Mouse (Mus musculus) midbrain, embryonic 15.5 days (tissue): ENCODE data around the gene Sppl2c. TPM values are rescaled to one million over a fixed set of nuclear protein-coding genes. Genes with fewer than 3 reads are reported as not detected.
"Not testable (repeated sequence)": the region's sequence is repeated elsewhere in the genome, so short reads cannot be mapped to it uniquely, and the experiment has no call there.

Source experiments
- ATAC-seq: fragments of 200-750 bp; cut with Nextera tagmentation; replicated peaks from 2 replicates; pipeline ENCODE4 v1.8.0; 2017; ENCODE audit warnings: moderate TSS enrichment
- H3K27ac ChIP-seq: fragments of 300-500 bp; sonication (generic); 2 replicates; pipeline ENCODE4 v1.5.1; 2015; ENCODE audit warnings: mild to moderate bottlenecking, inconsistent platforms
- H3K27me3 ChIP-seq: fragments of 300-500 bp; sonication (generic); replicated peaks from 2 replicates; pipeline ENCODE4 v1.6.1; 2015; ENCODE audit warnings: inconsistent platforms
- H3K36me3 ChIP-seq: fragments of 300-500 bp; sonication (generic); replicated peaks from 2 replicates; pipeline ENCODE4 v1.6.1; 2015; ENCODE audit warnings: inconsistent platforms
- H3K4me1 ChIP-seq: fragments of 300-500 bp; sonication (generic); 2 replicates; pipeline ENCODE4 v1.6.1; 2015; ENCODE audit warnings: inconsistent platforms
- H3K4me2 ChIP-seq: fragments of 300-500 bp; sonication (generic); 2 replicates; pipeline ENCODE4 v1.6.1; 2015; ENCODE audit warnings: inconsistent platforms, mild to moderate bottlenecking, moderate library complexity
- H3K4me3 ChIP-seq: fragments of 300-500 bp; sonication (generic); 2 replicates; pipeline ENCODE4 v1.5.1; 2015; ENCODE audit warnings: mild to moderate bottlenecking, inconsistent platforms
- H3K9ac ChIP-seq: fragments of 300-500 bp; sonication (generic); 2 replicates; pipeline ENCODE4 v1.6.1; 2015; ENCODE audit warnings: mild to moderate bottlenecking, inconsistent platforms
- H3K9me3 ChIP-seq: fragments of 300-500 bp; sonication (generic); 2 replicates; pipeline ENCODE4 v1.6.1; 2016; ENCODE audit warnings: inconsistent platforms
- WGBS: fragments of 180-500 bp; shearing (Covaris S2); methylation state at CpG from one replicate; pipeline ENCODE4 v1.1.7; 2015; ENCODE audit warnings: mixed read lengths; 5-methylcytosine and 5-hydroxymethylcytosine counted together
- polyA plus RNA-seq: library from polyadenylated mRNA; unstranded; fragments of >200 nt; fragmentation: Nextera tagmentation; extraction: Ambion mirVana; gene quantifications from 2 replicates; pipeline ENCODE4 v1.2.1, GENCODE M21; 2015

The Sppl2c gene
- polyA plus RNA-seq, 1 experiment from 2014 or later, result not detected

DNA sequence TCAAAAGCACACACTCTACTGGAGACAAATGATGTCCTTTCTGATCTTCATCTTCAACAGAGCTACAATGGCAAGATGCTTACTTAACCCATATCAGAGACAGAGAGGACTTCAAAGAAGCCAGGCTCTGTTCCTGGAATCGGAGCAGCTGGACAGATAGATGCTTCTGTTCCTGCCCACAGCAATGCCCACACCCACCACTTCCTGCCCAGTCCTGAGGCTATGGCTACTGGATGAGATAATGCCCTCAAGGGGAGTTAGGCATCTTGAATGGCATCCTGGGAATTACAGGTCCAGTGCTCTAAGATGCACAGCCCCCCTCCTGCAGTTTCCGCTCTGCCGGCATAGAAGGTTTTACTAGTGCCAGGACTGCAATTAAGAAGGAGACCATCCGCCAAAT is 20.4 kb downstream of the Sppl2c start:
- Histone ChIP-seq H3K9me3 (peaks cover 4% of the 10 kb centered on the region; the same call in 1 of the 2 replicates), H3K4me3 (no peak overlapping the region), H3K9ac (no peak overlapping the region), H3K4me2 (no peak overlapping the region), H3K27me3 (no peaks in the 10 kb centered on the region; the same call in 1 of the 2 replicates), H3K27ac (no peak overlapping the region), H3K36me3 (no peaks in the 10 kb centered on the region), H3K4me1 (no peaks in the 10 kb centered on the region)
- no peak for ATAC-seq
- 88% methylated on average over 4 of the region's 4 CpGs for WGBS

DNA sequence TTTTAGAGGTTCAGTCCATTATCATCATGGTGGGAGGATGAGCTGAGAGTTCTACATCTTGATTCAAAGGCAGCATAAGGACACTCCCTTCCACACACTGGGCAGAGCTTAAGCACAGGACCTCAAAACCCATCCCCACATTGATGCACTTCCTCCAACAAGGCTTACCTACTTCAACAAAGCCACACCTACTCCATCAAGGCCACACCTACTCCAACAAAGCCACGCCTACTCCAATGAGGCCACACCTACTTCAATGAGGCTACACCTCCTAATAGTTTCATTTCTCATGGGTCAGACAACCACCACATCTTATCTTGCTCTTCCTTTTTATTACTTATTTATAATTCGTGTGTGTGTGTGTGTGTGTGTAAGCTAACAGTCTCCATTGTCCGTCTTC is 22.9 kb downstream of the Sppl2c start:
- no peak overlapping the region for H3K4me2 ChIP-seq
- H3K27me3 ChIP-seq, result no peaks in the 10 kb centered on the region; the same call in 1 of the 2 replicates
- no peak overlapping the region for H3K4me3 ChIP-seq
- H3K4me1 ChIP-seq, result no peaks in the 10 kb centered on the region
- H3K9ac ChIP-seq, result no peak overlapping the region
- no peak for ATAC-seq
- H3K36me3 ChIP-seq, result no peaks in the 10 kb centered on the region
- H3K27ac ChIP-seq, result no peak overlapping the region
- 79% methylated on average over 3 of the region's 3 CpGs for WGBS
- H3K9me3 ChIP-seq, result no peaks in the 10 kb centered on the region

GRCm38 (mm10) chr11:104211251-104211650 is 25.1 kb downstream of the Sppl2c start:
- no peaks in the 10 kb centered on the region for H3K4me1 ChIP-seq
- WGBS, result 78% methylated on average over 6 of the region's 6 CpGs
- no peak for ATAC-seq
- no peak overlapping the region for H3K9ac ChIP-seq
- no peak overlapping the region for H3K4me3 ChIP-seq
- no peaks in the 10 kb centered on the region for H3K36me3 ChIP-seq
- no peak overlapping the region for H3K4me2 ChIP-seq
- no peak overlapping the region for H3K27ac ChIP-seq
- no peaks in the 10 kb centered on the region; the same call in 1 of the 2 replicates for H3K27me3 ChIP-seq
- no peaks in the 10 kb centered on the region for H3K9me3 ChIP-seq

GRCm38 (mm10) chr11:104214128-104214527 is 28.0 kb downstream of the Sppl2c start:
- H3K27ac ChIP-seq, result not testable (repeated sequence)

GRCm38 (mm10) chr11:104218075-104218474 is 31.9 kb downstream of the Sppl2c start:
- Histone ChIP-seq H3K36me3 (no peaks in the 10 kb centered on the region), H3K9me3 (no peaks in the 10 kb centered on the region), H3K9ac (no peak overlapping the region), H3K4me2 (no peak overlapping the region), H3K27ac (no peak overlapping the region), H3K27me3 (no peaks in the 10 kb centered on the region), H3K4me1 (no peaks in the 10 kb centered on the region), H3K4me3 (no peak overlapping the region)
- no peak for ATAC-seq
- WGBS, result 65% methylated on average over 3 of the region's 3 CpGs

More at GRCm38 (mm10) chr11:104214128-104214527, 28.0 kb downstream of the Sppl2c start:
- H3K4me3 ChIP-seq, H3K9ac ChIP-seq, ATAC-seq, H3K4me2 ChIP-seq, H3K9me3 ChIP-seq, H3K27me3 ChIP-seq, H3K4me1 ChIP-seq, H3K36me3 ChIP-seq: not testable (repeated sequence)
- 97% methylated on average over 5 of the region's 5 CpGs for WGBS

DNA sequence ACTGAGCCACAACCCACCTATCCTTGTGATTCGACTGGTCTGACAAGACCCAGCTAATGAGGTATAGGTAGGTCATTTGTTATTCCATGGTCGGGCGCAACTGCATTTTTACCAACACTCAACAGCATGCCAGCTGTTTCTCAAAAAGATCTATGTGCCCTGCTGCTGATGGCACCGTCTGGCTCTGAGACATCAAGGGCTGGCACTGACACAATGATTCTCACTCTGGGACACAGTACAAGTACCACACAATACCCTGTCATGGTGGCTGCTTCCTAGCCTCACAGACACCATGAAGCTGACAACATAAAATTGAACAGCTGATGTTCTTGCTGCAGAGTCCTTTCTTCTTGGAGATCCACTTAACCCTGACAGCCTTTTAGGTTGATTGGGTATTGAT is 34.2 kb downstream of the Sppl2c start:
- no peaks in the 10 kb centered on the region for H3K9me3 ChIP-seq
- H3K27ac ChIP-seq, result no peak overlapping the region
- no peak overlapping the region for H3K4me3 ChIP-seq
- ATAC-seq, result no peak
- WGBS, result 84% methylated on average over 4 of the region's 4 CpGs
- H3K36me3 ChIP-seq, result no peaks in the 10 kb centered on the region
- no peaks in the 10 kb centered on the region for H3K27me3 ChIP-seq
- H3K4me1 ChIP-seq, result no peaks in the 10 kb centered on the region
- no peak overlapping the region for H3K4me2 ChIP-seq
- H3K9ac ChIP-seq, result no peak overlapping the region

GRCm38 (mm10) chr11:104221751-104222150 is 35.6 kb downstream of the Sppl2c start:
- 77% methylated on average over 5 of the region's 5 CpGs for WGBS
- no peak overlapping the region for H3K4me2 ChIP-seq
- no peak for ATAC-seq

GRCm38 (mm10) chr11:104223301-104223700 is 37.2 kb downstream of the Sppl2c start:
- Histone ChIP-seq H3K27ac (no peak overlapping the region), H3K9me3 (no peaks in the 10 kb centered on the region), H3K36me3 (no peaks in the 10 kb centered on the region), H3K4me2 (no peak overlapping the region), H3K4me3 (no peak overlapping the region), H3K9ac (no peak overlapping the region), H3K27me3 (no peaks in the 10 kb centered on the region), H3K4me1 (no peaks in the 10 kb centered on the region)
- WGBS, result 81% methylated on average over 9 of the region's 9 CpGs
- ATAC-seq, result no peak

More at GRCm38 (mm10) chr11:104221751-104222150, 35.6 kb downstream of the Sppl2c start:
- no peaks in the 10 kb centered on the region for H3K36me3 ChIP-seq
- H3K27me3 ChIP-seq, result no peaks in the 10 kb centered on the region
- no peak overlapping the region for H3K4me3 ChIP-seq
- H3K27ac ChIP-seq, result no peak overlapping the region
- H3K9me3 ChIP-seq, result no peaks in the 10 kb centered on the region
- no peak overlapping the region for H3K9ac ChIP-seq
- no peaks in the 10 kb centered on the region for H3K4me1 ChIP-seq

DNA sequence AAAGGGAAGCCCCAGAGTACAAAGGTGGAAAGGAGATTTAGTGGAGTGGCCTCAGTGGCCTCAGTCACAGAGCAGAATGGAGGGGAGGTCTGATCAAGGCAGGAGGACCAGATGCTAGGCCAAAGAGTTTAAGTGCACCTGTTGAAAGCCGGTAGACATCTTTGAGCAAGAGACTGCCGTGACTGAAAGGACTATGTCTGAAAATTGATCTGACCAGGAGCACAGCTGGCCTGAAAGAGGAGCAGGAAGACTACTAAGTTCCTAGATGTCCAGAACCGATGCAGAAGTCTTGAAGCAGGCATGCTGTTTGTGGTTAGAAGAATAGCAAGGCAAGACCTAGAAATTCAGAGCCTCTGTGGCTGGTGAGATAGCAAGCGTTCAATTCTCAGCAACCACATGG is 43.3 kb downstream of the Sppl2c start:
- 77% methylated on average over 4 of the region's 4 CpGs for WGBS
- Histone ChIP-seq H3K4me2 (no peak overlapping the region), H3K4me1 (peaks cover 16% of the 10 kb centered on the region), H3K27me3 (no peaks in the 10 kb centered on the region), H3K9ac (no peak overlapping the region), H3K36me3 (no peaks in the 10 kb centered on the region), H3K9me3 (no peaks in the 10 kb centered on the region), H3K4me3 (no peak overlapping the region), H3K27ac (no peak overlapping the region)
- no peak for ATAC-seq

DNA sequence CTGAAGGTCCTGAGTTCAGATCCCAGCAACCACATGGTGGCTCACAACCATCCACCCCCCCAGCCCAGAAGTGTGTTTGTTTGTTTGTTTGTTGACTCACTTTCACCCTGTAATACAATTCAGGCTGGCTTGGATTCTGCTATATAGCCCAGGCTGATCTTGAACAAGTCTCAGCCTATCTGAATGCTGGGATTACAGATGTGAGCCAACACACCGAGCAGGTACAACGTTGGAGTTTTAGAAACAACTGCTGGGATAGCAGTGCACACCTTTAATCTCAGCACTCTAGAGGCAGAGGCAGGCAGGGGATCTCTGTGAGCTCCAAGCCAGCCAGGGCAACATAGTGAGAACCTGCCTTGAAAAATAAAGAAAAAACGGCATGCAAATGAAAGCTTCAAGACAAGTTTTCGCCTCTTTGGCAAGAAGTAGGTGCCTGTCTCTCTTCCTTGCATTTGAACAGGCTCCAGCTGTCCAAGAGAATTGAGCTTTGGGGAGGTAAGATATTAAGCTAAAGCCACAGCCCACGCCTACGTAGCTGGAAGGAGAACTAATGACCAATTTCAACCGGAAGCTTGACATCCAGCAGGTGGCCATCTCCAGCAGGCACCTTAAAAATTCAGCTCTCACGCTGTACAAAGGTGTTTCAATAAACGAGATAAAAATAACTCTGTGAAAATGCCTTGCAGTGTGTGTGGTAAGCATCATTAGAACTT is 44.1 kb downstream of the Sppl2c start:
- H3K4me1 ChIP-seq, result peaks cover 24% of the 10 kb centered on the region
- 11% methylated on average over 9 of the region's 9 CpGs for WGBS
- H3K27me3 ChIP-seq, result no peaks in the 10 kb centered on the region
- ATAC-seq, result no peak
- peak overlapping the region; percentile 70 for H3K4me3 ChIP-seq
- H3K4me2 ChIP-seq, result peak overlapping the region; percentile 66
- no peaks in the 10 kb centered on the region for H3K36me3 ChIP-seq
- peak overlapping the region; percentile 98 for H3K27ac ChIP-seq
- peak overlapping the region; percentile 70; the same call in 1 of the 2 replicates for H3K9ac ChIP-seq
- H3K9me3 ChIP-seq, result no peaks in the 10 kb centered on the region

DNA sequence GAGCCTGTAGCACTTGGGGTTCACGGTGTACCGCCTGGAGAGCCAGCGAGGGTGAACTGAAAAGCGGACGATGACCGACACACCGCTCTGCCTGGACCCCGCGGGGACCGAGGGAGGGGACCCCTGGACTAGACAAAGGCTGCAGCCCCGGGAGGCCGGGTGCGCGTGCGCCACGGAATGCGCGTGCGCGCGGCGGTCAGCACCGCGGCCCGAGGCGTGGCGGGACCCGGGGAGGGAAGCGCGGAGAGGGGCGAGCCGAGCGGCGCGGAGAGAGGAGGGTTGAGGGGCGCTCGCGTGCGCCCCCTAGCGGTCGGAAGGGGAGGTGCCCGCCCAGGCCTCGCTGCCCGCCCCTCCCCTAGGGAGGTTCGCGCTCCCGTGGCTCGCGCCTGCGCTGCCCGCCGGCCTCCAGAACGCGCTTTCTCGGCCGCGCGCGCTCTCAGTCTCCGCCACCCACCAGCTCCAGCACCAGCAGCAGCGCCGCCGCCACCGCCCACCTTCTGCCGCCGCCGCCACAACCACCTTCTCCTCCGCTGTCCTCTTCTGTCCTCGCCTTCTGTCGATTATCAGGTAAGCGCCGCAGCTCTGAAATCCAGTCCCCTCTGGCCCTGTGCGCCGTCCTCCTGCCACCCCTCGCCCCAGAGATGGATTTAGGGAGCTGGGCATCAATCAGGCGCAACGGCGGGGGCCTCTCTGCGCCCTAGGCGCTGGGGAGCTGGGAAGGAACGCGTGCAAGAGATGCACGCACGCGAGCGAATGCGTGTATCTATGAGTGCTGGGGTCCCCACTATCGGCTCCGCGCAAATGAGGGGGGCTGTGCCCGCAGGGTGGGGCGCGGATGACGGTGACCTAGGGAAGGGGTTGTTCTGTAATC is 45.1 kb downstream of the Sppl2c start, which contains the start of gene Mapt:
Mapt (plus strand) TSS at position 350 of the 871 bp plus-strand sequence.
- peak; percentile 80 for ATAC-seq
- peak within 1 kb of the TSS; percentile 98 for H3K27ac ChIP-seq
- no peaks in the 10 kb centered on the region for H3K27me3 ChIP-seq
- H3K9ac ChIP-seq, result peak within 1 kb of the TSS; percentile 98
- H3K9me3 ChIP-seq, result no peaks in the 10 kb centered on the region
- peak within 1 kb of the TSS; percentile 66 for H3K4me2 ChIP-seq
- peaks cover 34% of the 10 kb centered on the region for H3K4me1 ChIP-seq
- H3K4me3 ChIP-seq, result peak within 1 kb of the TSS; percentile 70
- H3K36me3 ChIP-seq, result no peaks in the 10 kb centered on the region
- WGBS, result under 1% methylated on average over 85 of the region's 94 CpGs
